Mouse (Mus musculus) megakaryocyte progenitor cell, adult 5-6 weeks (primary cell): ENCODE measurements around the gene Pou4f1. TPM values are rescaled to one million over a fixed set of nuclear protein-coding genes. Genes with fewer than 3 reads are reported as not detected.

Experiments
- ATAC-seq: replicated peaks from 2 replicates; pipeline ENCODE4 v1.8.0; 2016; ENCODE audit warnings: mild to moderate bottlenecking, moderate TSS enrichment, inconsistent platforms; ENCODE audit not compliant: poor library complexity
- total RNA-seq, 2 experiments: library from RNA; stranded (forward) in 1 of 2; stranded (reverse) in 1 of 2; fragments of 157-497, 149-512 nt in 1 of 2; fragments of 200-1000 nt in 1 of 2; gene quantifications; 2 replicates each; pipeline versions ENCODE4 v1.2.3 to v1.2.4; 2015 to 2017

The Pou4f1 gene
- total RNA-seq, 2 experiments from 2014 or later: 0.10 to 1.5 TPM

- no peak for ATAC-seq
These were observed 9.7 kb downstream of the Pou4f1 start for GRCm38 (mm10) chr14:104457966-104458710.

DNA sequence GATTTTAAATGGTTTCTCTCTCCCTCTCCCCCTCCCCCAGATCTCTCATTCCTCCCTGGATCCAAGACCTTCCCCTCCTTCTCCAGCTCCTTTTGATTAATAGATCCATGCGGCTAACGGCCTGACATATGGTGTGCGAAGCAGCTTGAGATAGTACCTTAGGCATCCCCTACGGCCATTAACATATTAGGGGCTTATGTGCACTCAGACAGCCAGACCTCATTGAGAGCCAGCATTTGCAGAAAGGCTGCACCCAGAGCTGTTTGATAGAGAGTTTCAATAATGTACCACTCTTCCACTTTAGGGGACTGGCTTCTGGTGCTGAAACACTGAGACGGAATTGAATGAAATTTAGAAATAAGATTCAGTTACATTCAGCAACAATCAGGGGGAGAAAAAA is 10.8 kb downstream of the Pou4f1 start:
- ATAC-seq: no peak

DNA sequence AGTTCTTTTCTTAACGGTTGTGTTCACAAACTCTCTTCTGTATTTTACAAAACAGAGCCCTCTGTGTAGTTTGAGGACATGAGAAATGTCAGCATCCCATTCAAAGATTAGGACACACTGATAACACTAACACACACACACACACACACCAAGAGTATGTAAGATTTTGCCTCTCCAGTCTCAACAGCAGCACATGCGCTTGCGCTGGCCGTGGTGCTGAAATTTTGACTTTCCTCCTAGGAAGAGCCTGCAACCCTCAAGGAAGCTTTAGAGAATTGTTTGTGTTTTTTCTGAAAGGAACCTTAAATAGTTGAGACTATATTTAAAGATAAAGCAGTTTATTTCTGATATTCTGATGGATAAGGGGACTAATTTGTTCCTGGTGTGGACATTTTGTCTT is 14.0 kb downstream of the Pou4f1 start:
- ATAC-seq: peak; percentile 95

GRCm38 (mm10) chr14:104434293-104434692 is 33.5 kb downstream of the Pou4f1 start:
- ATAC-seq: peak; percentile 63

- ATAC-seq: peak; percentile 34; the same call in 1 of the 2 replicates
These were observed 37.0 kb downstream of the Pou4f1 start for GRCm38 (mm10) chr14:104430819-104431218.

GRCm38 (mm10) chr14:104423688-104424470 is 43.9 kb downstream of the Pou4f1 start:
- no peak for ATAC-seq

Other genes with a start within 250 kb of the Pou4f1 start
- gene Rnf219, start 54.6 kb upstream of the Pou4f1 start, total RNA-seq (2015): 18.8 and 21.3 TPM in 2 replicates
- gene Rnf219, start 54.6 kb upstream of the Pou4f1 start, total RNA-seq (2017): 20.7 and 31.7 TPM in 2 replicates